Mouse (Mus musculus): ENCODE results near the gene Olfr76.
"Not testable (repeated sequence)": the region's sequence is repeated elsewhere in the genome, so short reads cannot be mapped to it uniquely, and the experiment has no call there.

The Olfr76 gene

DNA sequence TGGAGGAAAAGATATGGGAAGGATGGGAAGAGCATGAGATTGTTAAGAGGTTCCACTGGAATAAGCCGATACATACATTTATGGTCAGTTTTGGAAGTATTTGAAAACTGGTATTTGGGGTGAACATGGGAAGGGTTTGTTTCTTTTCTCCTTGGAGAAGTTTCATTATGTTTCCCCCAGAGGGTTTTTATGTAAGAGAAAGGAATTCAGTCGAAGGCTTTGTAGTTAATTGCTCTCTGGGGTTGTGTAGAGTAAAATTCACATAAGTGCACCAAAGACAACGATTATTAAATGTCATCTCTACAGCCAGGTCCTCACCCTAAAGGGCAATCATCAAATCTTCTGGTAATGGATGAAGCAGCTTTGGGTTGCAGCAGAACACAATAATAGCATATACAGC, at the start of gene Olfr76:
Olfr76 (minus strand) TSS at position 101 of the 400 bp plus-strand sequence.
- in situ Hi-C loops (cut with MboI) = no loop called here

DNA sequence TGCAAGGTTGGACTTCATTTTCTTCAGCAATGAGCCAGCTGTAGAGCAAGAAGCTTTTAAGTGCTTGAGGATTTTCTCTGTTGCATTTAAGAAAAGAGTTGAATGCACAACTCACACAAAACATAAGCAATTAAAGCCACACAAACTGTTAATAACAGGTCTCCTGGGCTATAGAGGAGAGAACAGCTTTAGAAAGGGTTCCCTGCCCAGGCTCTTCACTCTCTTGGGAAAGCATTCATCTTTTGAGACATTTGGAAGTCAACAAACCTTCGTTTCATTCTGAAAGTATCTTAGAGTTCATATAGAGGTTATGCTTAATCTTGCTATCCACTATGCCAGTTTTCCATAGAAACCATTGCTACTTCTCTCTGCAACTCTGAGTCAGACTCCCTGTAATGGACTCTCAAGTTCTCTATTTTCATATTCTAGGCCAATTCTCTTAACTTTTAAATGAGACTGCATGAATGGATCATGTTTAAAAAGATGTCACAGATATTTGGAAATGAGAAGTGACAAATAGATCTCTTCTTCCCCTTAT, 47.1 kb upstream of the Olfr76 start, which contains the start of gene Olfr1555-ps1:
Olfr1555-ps1 (minus strand) TSS at position 51 of the 538 bp plus-strand sequence.
- in situ Hi-C loops (cut with MboI) = not testable (repeated sequence)

DNA sequence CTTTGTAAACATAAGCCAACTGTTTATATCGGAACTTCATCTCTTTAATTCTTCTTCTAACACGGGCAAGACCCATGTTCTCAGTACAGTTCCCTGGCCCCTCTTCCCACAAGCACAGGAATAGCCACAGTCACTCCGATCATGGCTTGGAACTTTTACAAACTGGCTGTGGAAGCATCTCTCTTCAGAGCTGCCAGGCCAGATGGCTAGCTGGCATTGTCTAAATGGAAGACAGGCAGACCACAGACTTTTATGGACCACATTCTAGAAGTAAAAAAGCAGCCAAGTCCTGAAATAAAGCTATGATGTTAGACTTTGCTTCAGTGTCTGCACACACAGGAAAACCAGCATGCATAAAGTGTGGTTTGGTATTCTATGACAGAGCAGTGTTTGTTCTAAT, 22.4 kb upstream of the Olfr76 start:
- in situ Hi-C loops (cut with MboI) = no loop called here

DNA sequence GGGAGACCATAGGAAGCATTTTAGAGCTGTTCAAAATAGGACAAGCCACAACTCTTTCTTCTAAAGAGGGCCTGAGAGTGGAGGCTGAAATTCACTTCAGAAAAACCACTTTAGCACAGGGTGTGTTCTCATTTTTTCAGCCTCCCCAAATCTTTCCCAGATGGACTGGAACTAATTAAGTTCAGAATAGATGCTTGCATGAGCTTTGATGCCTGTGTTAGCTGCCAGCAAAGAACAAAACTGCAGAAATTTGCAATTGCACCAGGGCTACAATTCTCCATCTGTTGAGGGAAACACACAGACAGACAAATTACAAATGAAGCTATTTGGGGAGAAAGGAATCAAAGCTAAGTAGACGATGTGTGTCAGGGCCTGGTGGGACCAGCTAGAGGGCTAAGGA, 20.4 kb upstream of the Olfr76 start:
- in situ Hi-C loops (cut with MboI) = no loop called here

DNA sequence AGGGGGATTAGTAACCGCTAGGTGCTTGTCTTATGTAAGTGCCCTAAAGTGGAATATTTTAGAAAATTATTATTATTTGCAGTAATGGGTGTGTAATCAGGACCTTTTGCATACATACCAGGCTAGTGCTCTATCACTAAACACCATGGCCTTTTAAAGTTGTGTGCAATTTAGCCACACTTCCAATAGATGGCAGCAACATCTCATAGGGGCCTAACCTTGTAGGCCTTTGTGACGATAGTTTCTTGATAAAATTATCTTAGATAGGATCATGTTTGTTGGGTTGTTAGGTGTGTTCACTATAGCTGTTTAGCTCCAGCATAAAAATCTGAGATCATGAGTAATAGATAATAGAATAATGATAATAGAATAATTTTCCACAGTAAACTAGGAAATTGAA, 11.3 kb upstream of the Olfr76 start:
- in situ Hi-C loops (cut with MboI) = no loop called here

DNA sequence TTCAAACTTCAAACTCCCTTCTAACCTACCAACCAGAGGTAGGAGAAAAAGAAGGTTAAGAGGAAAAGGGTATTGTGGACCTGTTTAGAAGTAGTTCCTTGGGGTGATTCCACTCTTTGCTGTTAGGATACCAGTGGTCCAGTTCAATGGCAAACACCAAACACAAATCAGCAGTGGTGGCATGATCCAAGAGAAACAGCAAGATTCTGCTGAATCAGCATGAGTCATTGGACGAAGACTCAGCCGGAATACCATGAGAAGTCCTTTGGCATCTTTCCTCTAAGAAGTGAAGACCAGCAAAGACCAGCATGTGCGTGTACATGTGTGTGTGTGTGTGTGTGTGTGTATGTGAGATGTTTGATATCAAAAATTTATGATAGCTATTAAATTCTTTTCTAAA, 6.5 kb downstream of the Olfr76 start:
- in situ Hi-C loops (cut with MboI) = no loop called here

DNA sequence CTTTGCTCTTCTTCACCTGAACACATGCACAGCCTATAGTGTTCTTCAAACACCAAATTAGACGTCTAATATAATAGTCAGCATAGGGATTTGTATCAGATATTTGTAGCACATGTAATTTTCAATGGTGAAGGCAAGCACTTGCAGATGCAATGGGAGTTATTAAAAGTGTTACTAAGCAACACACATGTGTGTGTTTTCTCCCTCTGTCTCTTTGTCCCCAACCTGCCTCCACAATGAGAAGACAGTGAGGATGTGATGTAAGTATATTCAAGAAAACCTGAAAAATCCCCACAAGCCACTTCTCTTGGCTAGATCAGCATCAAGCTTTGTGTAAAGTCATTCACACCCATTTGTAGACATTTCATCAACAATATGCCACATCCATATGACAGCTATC, 7.2 kb downstream of the Olfr76 start, which contains the start of gene Olfr1428:
Olfr1428 (minus strand) TSS at position 101 of the 400 bp plus-strand sequence.
- in situ Hi-C loops (cut with MboI) = no loop called here

DNA sequence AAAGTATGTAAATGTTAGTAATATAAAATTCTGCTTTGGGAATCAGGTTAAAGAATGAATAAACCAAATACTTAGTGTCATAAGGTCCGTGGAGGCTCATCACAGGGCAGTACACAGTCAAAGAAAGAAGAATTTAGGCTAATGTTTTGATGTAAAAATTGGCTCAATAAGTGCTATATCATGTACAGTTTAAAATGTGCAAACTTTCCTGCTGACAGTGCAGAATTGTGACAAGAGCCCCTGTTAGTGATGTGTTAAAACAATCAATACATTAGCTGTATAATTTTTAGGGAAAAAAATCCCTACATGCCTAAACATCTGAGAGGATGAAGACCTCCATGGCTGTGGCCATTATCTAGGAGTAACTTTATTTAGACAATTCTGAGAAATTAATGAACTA, 9.2 kb downstream of the Olfr76 start:
- in situ Hi-C loops (cut with MboI) = no loop called here

DNA sequence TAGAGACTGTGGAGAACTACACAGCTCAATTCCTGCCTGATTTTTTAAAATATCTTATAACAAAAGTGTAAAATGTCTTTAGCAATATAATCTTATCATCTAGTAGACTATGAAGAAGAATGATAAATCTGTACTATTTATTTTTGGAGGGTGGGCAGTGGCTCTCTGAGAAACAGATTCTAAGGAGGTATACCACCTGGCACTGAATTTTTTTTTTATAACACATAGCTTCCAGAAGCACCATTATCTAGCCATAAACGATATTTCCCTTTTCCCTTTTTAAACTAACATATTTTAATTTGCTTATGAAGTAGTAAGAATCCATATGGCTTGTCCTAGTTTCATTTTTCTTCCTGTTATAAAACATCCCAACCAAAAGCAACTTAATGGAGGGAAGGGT, 18.5 kb downstream of the Olfr76 start:
- in situ Hi-C loops (cut with MboI) = no loop called here

DNA sequence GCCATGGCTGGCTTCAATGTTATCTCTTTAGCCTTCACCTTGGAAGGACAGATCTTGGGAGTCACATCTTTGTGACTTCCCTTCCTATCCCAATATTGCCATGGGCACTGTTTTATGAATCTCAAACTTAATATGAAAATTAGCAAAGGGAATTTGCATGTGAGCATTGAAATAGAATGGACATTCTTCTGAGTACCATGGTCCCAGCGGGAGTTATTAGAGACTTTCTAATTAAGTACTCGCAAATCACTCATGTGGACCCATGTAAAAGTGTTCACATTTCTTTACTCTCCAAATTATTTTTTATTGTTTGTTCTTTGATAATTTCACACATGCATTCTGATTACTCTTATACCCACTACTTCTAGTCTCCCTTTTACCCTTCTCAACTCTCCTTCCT, 19.8 kb downstream of the Olfr76 start, which contains the start of gene Olfr1427:
Olfr1427 (minus strand) TSS at position 101 of the 400 bp plus-strand sequence.
- in situ Hi-C loops (cut with MboI) = no loop called here

DNA sequence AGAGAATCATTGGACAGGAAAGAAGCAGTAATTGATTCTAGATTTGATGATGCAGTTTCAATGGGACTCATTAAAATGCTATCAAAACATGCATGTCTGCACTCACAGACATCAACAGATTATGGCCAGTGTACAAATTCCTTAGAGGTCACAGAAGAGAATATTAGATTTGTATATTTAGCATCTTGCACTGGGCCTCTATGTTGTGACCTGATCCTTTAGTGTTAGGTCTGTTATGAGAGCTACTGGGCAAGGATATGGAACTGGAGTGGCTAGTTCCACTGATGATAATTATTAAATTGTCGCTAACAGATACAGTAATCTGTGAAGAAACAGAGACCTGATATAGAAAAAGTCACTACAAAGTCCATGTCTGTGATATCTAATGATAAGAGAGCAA, 31.1 kb downstream of the Olfr76 start, which contains the start of gene Olfr1426:
Olfr1426 (minus strand) TSS at position 101 of the 400 bp plus-strand sequence.
- in situ Hi-C loops (cut with MboI) = no loop called here

DNA sequence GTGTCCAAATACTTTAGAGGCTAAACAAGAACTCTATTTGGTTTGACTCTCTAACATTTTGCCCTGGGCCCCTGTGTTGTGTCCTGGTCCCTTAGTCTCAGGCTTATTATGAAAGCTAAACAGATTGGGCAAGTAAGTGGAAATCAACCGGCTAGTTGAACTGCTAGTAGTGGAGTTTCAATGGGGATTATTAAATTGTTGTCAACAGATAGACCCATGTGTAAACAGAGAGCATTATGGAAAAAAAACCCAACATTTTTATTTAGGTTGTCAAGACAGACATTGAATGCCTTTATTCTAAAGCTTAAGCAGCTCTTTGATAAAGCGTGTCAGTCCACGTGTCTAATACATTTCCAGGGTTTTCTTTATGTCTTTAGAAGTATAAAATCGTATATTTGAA, 45.4 kb downstream of the Olfr76 start, which contains the start of gene Olfr1425:
Olfr1425 (minus strand) TSS at position 101 of the 400 bp plus-strand sequence.
- in situ Hi-C loops (cut with MboI) = not testable (repeated sequence)

DNA sequence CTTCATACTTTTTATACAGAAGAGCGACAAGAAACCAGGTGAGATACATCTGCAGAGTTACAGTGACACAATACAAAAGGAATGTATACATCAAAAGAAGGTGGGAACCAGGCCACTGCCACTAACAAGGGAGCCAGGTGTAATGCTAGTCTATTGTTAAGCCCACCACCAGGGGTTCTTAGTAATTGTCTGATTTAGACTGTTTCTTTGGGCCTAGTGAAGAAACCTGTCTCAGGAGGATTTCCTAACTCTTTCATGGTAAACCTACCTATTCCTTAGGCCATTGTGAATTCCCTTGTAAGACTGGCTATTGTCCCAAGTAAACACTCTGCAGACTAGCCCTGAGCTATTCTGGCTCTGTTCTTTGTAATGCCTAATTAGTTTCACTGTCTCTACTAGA, 53.5 kb downstream of the Olfr76 start:
- in situ Hi-C loops (cut with MboI) = not testable (repeated sequence)
